Mouse (Mus musculus): ENCODE data around the gene Hap1. TPM values are rescaled to one million over a fixed set of nuclear protein-coding genes. Genes with fewer than 3 reads are reported as not detected.

Hap1 gene
- total RNA-seq, 2 experiments from 2014 or later, result not detected

GRCm38 (mm10) chr11:100391081-100391883 is 35.4 kb upstream of the Hap1 start:
- no peak for ATAC-seq (replicated peaks; ENCODE audit: low FRiP score, poor library complexity, severe bottlenecking)

- no peak for ATAC-seq (replicated peaks; ENCODE audit: low FRiP score, poor library complexity, severe bottlenecking)
Measured at GRCm38 (mm10) chr11:100389931-100390445, 34.1 kb upstream of the Hap1 start.

- no peak for ATAC-seq (replicated peaks; ENCODE audit: low FRiP score, poor library complexity, severe bottlenecking)
Measured at GRCm38 (mm10) chr11:100388588-100388987, 32.7 kb upstream of the Hap1 start.

- no peak for ATAC-seq (replicated peaks; ENCODE audit: low FRiP score, poor library complexity, severe bottlenecking)
Measured at GRCm38 (mm10) chr11:100387589-100388375, 31.9 kb upstream of the Hap1 start.

GRCm38 (mm10) chr11:100387111-100387510 is 31.2 kb upstream of the Hap1 start:
- ATAC-seq (replicated peaks; ENCODE audit: low FRiP score, poor library complexity, severe bottlenecking), result no peak

- no peak for ATAC-seq (replicated peaks; ENCODE audit: low FRiP score, poor library complexity, severe bottlenecking)
Measured at GRCm38 (mm10) chr11:100386586-100386985, 30.7 kb upstream of the Hap1 start.

GRCm38 (mm10) chr11:100385016-100385415 is 29.1 kb upstream of the Hap1 start:
- no peak for ATAC-seq (replicated peaks; ENCODE audit: low FRiP score, poor library complexity, severe bottlenecking)

- no peak for ATAC-seq (replicated peaks; ENCODE audit: low FRiP score, poor library complexity, severe bottlenecking)
Measured at GRCm38 (mm10) chr11:100382682-100383081, 26.8 kb upstream of the Hap1 start.

- ATAC-seq (replicated peaks; ENCODE audit: low FRiP score, poor library complexity, severe bottlenecking), result no peak
Measured at GRCm38 (mm10) chr11:100379311-100379710, 23.4 kb upstream of the Hap1 start.

GRCm38 (mm10) chr11:100378446-100378845 is 22.5 kb upstream of the Hap1 start:
- no peak for ATAC-seq (replicated peaks; ENCODE audit: low FRiP score, poor library complexity, severe bottlenecking)

- no peak for ATAC-seq (replicated peaks; ENCODE audit: low FRiP score, poor library complexity, severe bottlenecking)
Measured at GRCm38 (mm10) chr11:100377989-100378388, 22.1 kb upstream of the Hap1 start.

- no peak for ATAC-seq (replicated peaks; ENCODE audit: low FRiP score, poor library complexity, severe bottlenecking)
Measured at GRCm38 (mm10) chr11:100376746-100377389, 20.9 kb upstream of the Hap1 start.

GRCm38 (mm10) chr11:100376005-100376404 is 20.1 kb upstream of the Hap1 start:
- no peak for ATAC-seq (replicated peaks; ENCODE audit: low FRiP score, poor library complexity, severe bottlenecking)

GRCm38 (mm10) chr11:100375127-100375526 is 19.2 kb upstream of the Hap1 start:
- ATAC-seq (replicated peaks; ENCODE audit: low FRiP score, poor library complexity, severe bottlenecking), result no peak

GRCm38 (mm10) chr11:100371981-100372558 is 16.1 kb upstream of the Hap1 start:
- no peak for ATAC-seq (replicated peaks; ENCODE audit: low FRiP score, poor library complexity, severe bottlenecking)

GRCm38 (mm10) chr11:100369822-100370221 is 13.9 kb upstream of the Hap1 start:
- no peak for ATAC-seq (replicated peaks; ENCODE audit: low FRiP score, poor library complexity, severe bottlenecking)

GRCm38 (mm10) chr11:100369145-100369544 is 13.2 kb upstream of the Hap1 start:
- no peak for ATAC-seq (replicated peaks; ENCODE audit: low FRiP score, poor library complexity, severe bottlenecking)

GRCm38 (mm10) chr11:100362979-100363562 is 7.1 kb upstream of the Hap1 start:
- ATAC-seq (replicated peaks; ENCODE audit: low FRiP score, poor library complexity, severe bottlenecking), result peak; percentile 53; the same call in 1 of the 2 replicates

- ATAC-seq (replicated peaks; ENCODE audit: low FRiP score, poor library complexity, severe bottlenecking), result peak; percentile 78
Measured at GRCm38 (mm10) chr11:100362209-100362978, 6.5 kb upstream of the Hap1 start.

Measured in erythroblast, adult 5-6 weeks (primary cell).